Mouse (Mus musculus): ENCODE data around the gene Lrrk1. TPM values are rescaled to one million over a fixed set of nuclear protein-coding genes. Genes with fewer than 3 reads are reported as not detected.
"Not testable (repeated sequence)": the region's sequence is repeated elsewhere in the genome, so short reads cannot be mapped to it uniquely, and the experiment has no call there.

The Lrrk1 gene
- total RNA-seq, 2 experiments from 2014 or later, result 3.2 to 3.7 TPM

DNA sequence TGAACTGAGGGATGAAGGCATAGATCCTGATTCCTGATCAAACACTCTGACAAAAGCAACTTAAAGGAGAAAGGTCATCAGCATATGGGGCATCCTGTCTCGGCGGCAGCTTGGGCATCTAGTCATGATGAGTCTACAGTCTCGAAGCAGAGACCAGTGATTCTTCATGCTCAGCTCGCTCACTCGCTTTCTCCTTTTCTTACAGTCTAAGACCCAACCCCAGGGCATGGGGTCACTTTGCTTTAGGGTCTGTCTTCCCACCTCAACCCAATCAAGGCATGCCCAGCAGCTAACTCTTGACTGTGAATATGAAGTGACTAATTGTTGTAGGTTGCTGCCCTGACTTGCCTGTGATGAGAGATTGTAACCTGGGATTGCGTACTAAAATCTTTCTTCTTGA lies 163.6 kb downstream of the Lrrk1 start:
- DNase-seq, result no peak

DNA sequence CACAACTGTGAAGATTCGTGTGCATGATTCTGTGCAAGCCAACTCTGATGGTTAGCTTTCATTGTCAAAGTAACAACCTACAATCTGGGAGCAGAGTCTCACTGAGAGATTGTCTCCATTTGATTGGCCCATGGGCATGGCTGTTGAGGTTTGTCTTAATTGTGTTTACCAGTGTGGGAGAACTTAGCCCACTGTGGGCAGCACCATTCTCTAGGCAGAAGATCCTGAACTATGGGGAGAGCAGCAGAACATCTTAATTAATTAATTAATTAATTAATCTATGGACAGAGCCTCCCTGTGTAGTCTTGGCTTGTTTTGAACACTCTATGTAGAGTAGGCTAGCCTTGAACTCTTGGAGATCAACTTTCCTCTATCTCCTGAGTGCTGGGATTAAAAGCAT lies 164.4 kb downstream of the Lrrk1 start:
- no peak for DNase-seq

DNA sequence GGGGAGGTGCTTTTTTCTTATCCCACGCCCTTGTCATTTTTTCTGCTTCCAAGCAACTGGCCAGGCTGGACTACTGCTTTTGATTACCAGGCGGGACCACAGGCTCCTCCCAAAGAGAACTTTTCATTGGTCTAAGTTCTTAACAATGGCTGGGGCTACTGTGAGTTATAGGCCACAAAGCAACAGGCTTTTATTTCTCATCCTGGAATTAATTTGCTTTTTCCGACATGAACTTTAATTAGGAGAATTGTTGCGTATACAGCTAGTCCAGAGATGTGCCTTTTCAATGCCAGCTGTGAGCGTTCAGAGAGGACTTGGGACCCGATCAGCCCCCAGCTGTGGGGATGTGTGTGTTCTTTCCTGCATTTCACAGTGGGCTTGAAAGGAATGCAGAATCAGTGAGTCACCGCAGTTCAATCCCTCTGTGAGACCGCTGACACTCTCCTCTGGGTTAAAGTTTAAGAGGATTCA lies 165.5 kb downstream of the Lrrk1 start:
- no peak for DNase-seq

DNA sequence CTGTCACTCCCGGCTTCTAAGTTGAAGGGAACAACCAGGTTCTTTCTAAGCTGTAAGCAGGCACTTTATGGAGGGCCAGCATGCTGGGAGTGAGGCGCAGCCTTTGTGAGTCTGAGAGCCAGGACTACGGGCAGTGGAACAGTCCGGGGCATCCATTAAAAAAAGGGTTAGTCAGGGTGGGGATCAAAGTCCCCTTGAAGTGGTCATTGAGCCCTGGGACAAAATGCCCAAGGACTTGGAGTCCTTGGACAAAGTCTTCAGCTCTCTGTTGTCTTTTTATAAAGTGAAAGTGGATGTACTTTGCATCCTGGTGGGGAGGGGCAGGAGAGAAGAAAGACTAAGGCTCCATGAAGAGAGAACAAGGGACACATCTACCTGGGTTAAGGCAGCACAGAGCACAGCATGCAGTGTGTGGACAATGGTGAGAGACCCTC lies 168.3 kb downstream of the Lrrk1 start:
- no peak for DNase-seq

DNA sequence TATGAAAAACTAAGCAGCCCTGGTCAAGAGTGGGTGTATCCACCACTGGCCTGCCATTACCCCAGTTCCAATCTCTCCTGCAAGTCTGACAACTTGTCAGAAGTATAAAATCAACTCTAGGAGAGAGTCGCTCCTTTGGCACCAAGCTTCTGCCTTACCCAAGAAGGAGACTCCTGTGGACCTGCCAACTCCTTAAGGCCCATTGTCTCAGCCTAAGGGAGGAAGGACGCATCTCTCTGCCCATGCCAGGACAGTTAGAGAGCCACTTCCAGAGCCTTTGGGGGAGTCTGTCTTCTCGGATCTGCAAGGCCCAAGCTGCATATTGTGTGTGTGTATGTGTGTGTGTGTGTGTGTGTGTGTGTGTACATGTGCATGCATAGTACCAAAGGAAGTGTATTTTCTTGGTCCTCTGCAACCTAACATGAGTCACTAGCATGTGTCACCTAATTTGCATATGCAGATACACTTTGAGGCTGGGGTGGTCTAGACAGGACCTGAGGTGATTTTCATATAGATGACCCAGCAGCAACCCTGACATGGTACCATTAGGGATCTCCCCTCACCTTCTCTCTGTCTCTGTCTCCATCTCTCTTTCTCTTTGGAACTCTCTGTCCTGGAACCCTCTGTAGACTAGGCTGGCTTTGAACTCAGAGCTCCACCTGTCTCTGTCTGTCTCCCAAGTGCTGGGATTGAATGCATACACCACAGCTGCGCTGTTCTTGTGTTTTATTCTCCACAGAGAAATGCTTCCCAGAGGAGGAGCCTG lies 168.9 kb downstream of the Lrrk1 start:
- DNase-seq, result no peak

DNA sequence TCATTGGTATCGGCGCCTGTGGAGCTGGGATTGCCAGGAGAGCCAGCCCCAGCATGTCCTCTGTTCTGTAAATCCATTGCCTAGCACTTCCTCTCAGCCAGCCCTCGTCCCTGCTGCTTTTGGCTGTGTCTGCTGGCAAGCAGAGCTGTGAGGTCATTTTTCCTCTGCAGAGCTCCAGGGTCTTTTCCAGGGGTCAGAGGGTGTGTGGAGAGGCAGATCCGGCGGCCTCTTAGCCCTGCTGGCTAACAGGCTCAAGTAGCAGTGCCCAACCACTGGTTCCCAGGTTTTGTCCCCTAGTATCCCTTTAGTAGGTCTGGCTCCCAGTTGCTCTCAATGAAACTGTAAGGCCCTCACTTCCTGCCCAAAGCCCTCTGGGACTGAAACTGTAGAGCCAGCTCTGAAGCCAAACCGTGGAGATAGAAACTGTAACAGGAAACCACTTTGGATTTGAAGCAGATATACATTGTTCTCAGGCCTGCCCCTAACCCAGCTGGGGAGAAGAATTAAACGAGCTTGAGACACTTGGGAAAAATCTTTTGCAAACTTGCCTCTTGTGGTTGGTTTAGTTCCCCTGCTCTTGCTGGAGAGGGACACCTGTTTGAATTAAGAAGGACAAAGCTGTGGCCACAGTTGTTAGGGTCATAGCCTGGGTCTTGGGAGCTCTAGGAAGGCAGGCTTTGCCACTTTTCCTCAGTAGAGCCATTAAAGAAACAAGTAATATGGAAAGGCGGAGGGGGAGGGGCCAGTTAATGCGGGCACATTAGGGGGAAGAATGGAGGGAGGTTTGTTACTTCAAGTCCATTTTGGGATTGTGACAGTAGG lies 169.7 kb downstream of the Lrrk1 start:
- peak; percentile 59 for DNase-seq

DNA sequence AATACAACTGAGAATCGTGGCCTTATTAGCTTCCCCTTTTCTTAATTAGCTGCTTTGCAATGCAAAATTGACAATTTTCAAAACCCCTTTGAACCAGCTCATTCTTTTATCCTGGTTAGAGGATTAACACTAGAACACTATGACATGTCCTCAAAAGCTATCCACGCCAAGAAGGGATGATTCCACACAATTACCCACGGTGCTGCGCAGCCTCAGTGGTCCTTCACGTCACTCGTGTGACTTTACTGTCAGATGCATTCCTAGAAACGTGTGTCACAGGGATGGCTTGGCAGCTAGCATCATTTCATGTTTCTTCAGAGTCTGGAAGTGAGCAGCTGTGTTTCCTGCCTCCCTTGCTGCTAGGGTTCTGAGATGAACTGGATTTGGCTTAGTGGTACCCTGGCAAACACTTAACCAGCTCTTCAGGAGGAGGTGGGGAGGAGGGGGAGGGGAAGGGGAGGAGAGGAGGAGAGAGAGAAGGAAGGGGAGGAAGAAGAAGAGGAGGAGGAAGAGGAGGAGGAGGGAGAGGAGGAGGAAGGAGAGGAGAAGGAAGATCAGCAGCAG lies 170.5 kb downstream of the Lrrk1 start:
- no peak for DNase-seq

DNA sequence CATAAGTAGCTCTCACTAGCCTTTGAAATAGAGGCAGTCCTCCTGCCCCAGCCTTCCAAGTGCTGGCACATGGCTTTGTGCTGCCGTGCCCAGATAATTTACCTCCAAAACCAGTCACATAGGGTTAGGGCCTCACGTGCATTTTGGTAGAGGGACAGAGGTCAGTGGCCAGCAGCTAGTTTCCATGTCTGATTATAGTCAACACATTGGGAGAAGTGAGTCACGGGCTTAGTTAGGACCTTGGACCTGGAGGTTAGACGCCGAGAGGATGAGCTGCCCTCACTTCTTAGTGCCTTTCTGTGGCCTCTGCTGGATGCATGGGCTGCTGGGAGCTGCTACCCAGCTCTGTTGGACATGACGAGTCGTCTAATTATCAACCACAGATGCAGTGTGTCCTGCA lies 171.1 kb downstream of the Lrrk1 start:
- no peak for DNase-seq

DNA sequence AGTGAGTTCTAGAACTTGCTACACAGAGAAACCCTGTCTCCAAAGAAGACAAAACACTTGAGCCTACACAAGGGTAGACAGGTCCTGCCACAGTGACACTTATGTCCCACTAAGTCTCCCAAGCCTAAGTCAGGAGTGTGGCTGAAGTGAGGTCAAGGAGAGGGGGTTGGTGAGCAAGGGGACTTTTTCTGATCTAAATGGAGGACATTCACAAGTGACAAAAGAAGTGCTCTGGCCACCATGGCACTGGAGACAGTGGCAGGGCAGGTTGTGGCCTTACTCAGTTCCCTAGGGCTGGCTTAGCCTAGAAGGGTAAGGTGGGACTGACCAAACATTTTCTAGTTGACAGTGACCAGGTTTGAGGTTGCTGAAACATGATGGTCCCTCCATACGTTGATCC lies 172.2 kb downstream of the Lrrk1 start:
- no peak for DNase-seq

DNA sequence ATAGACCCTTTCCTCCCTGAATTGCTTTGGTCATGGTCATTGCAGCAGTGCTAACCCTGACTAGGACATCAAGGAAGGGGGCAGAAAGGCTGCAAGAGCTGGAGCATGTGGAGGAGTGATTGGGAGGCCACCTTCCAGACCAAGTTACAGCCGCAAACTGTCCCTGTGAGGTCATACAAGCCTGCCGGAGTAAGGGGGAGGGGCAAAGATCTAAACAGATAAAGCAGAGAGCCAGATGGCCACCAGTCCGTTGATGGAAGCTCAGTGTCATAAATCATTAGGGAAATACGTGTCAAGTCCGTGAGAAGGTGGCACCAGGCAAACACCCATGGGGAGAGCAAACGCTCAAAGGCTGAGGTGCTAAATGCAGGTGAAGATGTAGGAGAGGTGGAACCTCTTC lies 173.7 kb downstream of the Lrrk1 start:
- no peak for DNase-seq

DNA sequence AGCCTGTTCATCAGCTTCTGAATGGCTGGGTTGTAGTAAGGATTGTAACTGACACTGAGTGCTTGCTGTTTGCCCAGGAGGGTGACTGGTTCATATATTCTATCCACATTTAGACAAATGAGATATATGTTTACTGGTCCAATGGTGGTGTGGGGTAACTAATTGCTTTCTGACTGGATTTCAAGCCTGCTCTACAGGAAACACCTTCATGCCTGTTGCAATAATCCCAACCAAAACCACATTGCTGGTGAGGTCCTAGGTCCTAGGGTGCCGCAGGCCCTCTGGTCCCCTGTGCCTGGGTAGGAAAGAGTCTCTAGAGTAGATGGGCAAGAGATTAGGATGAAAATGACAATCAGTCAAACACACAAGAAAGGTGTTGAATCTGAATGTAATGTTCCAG lies 175.3 kb downstream of the Lrrk1 start:
- DNase-seq, result no peak

DNA sequence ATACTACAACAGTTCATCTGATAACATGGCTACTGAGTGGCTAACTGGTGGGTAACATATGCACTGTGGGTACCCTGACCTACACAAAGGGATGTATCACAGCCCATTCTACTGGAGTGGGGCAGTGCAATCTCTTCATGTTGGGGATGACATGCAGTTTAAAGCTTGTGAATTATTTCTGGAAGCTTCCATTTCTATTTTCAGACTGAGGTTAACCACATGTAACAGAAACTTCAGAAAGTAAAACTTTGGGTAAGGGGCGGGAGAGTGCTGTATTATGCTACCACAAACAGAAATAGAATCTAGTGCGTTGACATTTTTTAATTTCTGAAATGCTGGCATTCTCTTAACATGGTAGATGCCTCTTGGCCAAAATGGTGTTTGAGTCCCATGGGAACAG lies 178.2 kb downstream of the Lrrk1 start:
- DNase-seq, result no peak

DNA sequence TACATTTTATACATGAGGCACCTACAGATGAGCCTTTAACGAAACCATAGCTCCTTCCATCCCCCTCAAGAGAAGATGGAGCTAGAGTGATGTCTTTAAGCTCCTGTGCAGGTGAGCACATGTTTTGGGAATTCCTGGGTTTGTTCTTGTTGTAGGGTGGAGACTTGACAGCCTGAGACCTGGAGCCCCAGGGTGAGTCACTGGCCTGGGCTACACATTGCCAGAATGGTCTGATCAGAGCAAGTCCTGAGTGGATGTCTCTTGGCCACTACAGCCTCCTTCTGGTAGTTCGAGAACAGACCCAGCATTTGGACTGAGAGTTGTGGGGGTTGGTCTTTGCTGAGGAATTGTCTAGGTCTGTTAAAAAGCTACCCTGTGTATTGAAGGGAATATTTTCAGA lies 186.5 kb downstream of the Lrrk1 start:
- no peak for DNase-seq

DNA sequence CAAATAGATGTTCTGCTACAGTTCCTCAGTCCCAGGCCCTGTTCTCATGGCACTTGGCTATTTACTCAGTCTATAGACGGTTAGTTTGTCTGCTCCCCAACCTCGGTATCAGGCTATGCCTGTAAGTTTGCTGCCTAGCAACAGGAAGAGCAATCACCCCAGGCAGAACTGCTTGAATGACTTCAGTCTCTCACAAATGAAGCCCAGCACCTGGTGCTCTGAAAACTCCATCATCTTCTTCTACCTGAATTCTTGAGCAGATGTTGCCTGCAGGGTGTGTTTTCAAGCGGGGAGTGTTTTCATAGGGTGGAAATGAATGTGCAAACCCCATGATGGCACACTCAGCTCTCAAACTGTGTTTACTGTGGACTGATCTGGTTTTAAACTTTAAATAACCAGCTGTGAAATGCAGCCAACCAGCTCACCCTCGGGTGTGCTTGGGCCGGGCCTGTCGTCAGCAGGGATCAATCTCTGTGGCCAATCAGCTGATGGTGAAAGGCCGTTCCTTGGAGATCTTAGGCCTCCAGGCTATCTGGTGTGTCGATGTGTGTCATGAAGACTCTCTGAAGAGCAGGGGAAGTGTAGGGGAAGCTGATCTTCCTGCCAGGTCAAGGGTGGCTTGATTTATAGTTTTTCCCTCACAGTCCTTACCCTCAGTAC lies 187.2 kb downstream of the Lrrk1 start:
- DNase-seq, result no peak

DNA sequence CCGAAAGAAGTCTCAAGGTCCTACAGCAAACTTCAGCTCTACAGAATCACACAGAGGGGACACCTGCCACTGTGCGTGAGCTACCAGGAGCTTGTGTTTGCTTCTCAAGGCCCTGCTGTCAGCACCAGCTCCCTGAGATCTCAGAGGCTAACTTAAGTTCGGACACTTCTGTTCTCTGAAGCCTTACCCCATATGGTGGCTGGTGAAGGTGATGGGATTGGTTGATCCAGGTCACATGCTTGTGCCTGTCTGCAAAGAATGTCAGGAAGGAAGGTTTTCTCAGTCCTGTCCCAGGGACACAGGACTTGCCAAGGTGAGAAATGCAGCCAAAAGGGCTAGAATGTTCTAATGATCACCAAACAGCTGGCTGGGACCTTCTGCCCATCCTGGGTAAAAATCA lies 187.8 kb downstream of the Lrrk1 start:
- no peak for DNase-seq

DNA sequence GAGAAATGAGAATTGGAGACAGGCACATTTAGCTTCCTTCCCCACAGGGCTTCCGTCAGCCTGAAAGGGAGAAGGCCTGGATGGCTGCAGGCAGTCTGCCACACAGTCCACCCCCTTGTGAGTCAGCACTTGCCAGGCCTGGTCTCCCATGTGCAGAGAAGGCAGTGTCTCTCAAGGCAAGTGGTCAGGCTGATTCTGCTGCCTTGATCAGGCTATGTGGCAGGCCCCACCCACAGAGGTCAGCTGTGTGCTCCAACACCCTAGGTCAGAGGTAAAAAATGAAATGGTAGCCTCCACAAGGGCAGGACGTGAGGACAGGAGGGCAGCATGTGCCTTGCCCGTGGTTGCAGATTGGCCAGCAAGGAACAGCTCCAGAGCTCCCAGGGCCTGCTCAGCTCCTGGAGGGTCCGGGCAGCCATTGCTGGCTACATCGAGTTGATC lies 188.7 kb downstream of the Lrrk1 start:
- peak; percentile 51 for DNase-seq

DNA sequence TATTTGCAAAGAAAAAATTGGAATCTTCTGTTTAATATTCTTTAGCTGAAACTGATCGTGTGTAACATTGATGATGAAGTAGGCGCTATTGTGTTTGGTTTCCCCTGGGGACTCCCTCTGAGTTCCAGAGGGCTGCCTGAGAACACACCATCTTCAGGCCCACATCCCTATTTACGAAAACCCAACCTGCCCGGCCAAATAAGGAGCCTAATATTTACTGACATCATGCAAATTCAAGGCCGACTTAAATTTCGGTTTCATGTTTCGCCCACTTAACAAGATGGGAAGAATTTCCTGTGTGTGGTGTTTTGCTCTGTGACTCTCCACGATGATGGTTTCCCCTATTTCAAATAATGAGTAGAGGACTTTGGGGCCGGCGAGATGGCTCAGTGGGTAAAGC lies 189.7 kb downstream of the Lrrk1 start:
- no peak for DNase-seq

DNA sequence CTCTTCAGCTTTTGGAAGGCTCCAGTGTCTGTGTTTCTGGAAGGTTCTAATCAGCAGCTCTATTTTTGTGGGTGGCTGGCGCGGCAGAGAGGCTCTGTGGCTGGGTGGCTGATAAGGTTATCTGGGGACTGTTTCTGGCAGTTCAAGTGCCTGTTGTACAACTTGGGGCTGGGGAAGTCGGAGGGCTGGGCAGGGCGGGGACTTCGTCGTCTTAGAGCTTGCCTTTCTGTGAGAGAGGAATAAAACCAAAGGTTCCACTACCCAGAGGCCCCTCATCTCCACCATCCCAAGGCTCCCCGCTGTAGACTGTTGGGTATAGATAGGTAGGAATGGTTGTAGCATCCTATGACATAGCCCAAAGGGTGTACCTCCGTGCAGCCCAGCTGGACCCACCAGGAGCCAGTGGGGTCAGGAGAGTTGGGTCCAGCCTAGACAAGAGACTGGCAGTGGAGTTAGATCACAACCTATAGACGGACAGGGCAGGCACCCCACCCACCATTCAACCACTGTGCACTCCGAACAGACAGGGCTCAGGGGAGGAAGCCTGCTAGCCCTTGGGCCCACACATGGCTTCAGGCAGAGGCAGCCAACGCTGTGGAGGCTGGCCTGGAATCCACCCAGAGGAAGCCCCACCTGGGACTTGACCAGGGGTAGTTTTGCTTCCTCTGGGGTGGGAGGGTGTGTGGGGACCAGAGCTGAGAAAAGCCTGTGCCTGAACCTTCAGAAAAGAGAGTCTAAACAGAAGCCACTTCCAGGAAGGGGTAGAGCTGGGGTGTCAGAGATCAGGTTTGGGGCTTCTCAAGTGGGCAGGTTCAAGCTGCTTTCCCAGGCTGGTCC lies 191.3 kb downstream of the Lrrk1 start:
- no peak for DNase-seq

DNA sequence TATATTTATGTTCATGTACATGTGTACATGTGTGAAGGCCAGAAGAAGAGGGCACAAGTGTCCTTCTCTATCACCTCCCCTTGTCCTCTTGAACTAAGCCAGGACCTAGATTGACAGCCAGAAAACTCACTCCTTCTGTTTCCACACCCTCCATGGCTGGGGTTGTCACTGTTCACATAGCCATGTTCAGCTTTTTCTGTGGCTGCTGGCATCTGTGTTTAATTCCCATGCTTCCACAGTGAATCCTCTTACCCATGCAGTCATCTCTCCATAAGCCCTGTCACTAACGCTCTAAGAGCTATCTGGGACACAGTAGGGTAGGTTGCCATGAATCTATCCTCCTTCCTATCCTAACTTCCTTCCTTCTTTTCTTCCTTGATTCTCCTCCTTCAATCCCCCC lies 192.3 kb downstream of the Lrrk1 start:
- DNase-seq, result no peak

DNA sequence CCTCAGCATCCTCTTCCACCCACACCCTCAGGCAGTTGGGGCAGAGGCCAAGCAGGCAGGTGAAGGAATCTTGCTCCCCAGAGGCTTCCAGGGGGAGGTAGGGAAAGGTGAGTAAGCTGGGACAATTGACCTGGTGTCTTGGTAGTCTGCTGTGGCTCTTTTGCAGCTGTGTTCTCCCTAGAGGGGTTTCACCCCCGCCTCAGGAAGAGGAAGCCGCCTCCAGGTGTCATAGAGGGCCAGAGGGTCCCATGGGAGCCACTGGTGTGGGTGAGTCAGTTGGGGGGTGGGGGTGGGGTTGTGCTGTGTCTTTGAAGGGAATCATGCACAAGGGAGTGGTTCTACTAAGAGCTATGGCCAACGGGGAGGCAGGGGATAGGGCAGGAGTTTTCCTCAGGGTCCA lies 193.6 kb downstream of the Lrrk1 start:
- no peak for DNase-seq

DNA sequence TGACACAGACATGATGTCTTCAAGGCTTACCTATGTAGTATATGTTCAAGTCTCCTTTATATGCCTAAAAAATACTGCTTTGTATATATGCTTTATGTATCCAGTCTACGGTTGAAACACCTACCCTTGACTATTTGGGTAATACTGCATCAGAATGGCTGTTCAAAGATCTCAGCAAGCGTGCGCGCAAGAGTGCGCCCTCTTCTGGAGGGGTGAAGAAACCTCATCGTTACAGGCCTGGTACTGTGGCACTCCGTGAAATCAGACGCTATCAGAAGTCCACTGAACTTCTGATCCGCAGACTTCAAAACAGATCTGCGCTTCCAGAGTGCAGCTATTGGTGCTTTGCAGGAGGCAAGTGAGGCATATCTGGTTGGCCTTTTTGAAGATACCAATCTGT lies 197.8 kb downstream of the Lrrk1 start:
- DNase-seq, result not testable (repeated sequence)
